Mouse (Mus musculus) heart, adult 2 months (tissue): ENCODE measurements around the gene Wdr91.

Experiments
- EP300 ChIP-seq: fragments of 200-500 bp; IDR thresholded peaks from 2 replicates; pipeline ENCODE4 v1.6.1; 2011; ENCODE audit warnings: low read depth, low read length, control low read depth; ENCODE audit not compliant: insufficient read depth
- POLR2A ChIP-seq: fragments of 200-500 bp; IDR thresholded peaks from 2 replicates; pipeline ENCODE4 v1.6.1; 2011; ENCODE audit warnings: mild to moderate bottlenecking, low read depth, low read length, control low read depth; ENCODE audit not compliant: insufficient read depth

GRCm38 (mm10) chr6:34866786-34867185, 43.9 kb downstream of the Wdr91 start:
- TF ChIP-seq POLR2A (peak; percentile 71), EP300 (no peak)
